Mouse (Mus musculus) cerebellum, adult 2 months (tissue): ENCODE results near the gene Fastk.

Source experiments
- CTCF ChIP-seq: fragments of 200-500 bp; IDR thresholded peaks from 2 replicates; pipeline ENCODE4 v1.5.1; 2011; ENCODE audit warnings: low read depth, mild to moderate bottlenecking, control low read depth, low read length, moderate library complexity, borderline replicate concordance; ENCODE audit not compliant: insufficient read depth
- POLR2A ChIP-seq: fragments of 200-500 bp; IDR thresholded peaks from 2 replicates; pipeline ENCODE4 v1.6.1; 2011; ENCODE audit warnings: low read length, control low read depth, borderline replicate concordance; ENCODE audit not compliant: insufficient read depth

DNA sequence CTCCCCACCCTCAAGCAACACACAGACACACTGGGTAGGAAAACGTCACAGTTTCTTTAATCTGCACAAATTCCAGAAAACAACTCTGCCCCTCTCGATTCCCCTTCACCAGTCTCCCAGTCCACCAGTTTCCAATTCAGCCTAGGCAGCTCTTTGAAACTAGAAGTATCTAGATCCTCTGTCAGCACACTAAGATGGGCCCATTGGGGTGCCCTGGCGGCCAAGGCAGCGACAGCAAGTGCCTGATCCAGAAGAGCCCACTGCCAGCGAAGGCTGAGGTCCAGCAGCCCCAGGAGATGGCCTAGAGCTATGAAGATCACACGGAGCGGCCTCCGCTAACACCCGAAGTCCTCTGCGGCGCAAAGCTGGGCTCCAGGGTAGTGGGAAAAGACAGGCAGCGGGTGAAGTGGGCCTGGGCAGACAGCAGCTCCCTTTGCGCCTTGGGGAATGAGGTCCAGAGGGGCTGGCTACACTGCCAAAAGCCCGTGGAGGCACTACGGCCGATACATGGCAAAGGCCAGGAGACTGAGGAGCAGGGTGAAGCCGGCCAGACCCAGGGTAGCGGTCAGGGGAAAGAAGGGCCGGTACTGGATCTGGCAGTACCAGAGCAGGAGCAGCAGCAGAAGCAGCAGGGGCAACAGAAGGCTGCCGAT, 467 bp upstream of the Fastk start:
- TF ChIP-seq CTCF (no peak), POLR2A (no peak)
